Mouse (Mus musculus) forebrain, embryonic 15.5 days (tissue): ENCODE measurements at regions not wholly inside any gene's neighbourhood (a gene's known extent, or its start where the extent isn't known, plus 50 kb on each side); places are given as distances from the start of the nearest gene placed in this dataset.
A peak's percentile ranks its signal among the peaks of the same experiment; 100 is the strongest.

Experiments used
- ATAC-seq: fragments of 200-750 bp; cut with Nextera tagmentation; replicated peaks from 2 replicates; pipeline ENCODE4 v1.8.0; 2017; ENCODE audit warnings: mild to moderate bottlenecking, moderate TSS enrichment, moderate library complexity
- H3K27ac ChIP-seq: fragments of 300-500 bp; sonication (generic); replicated peaks from 2 replicates; pipeline ENCODE4 v1.5.1; 2015; ENCODE audit warnings: mild to moderate bottlenecking, inconsistent platforms
- H3K27me3 ChIP-seq: fragments of 300-500 bp; sonication (generic); 2 replicates; pipeline ENCODE4 v1.6.1; 2015; ENCODE audit warnings: inconsistent platforms
- H3K36me3 ChIP-seq: fragments of 300-500 bp; sonication (generic); 2 replicates; pipeline ENCODE4 v1.6.1; 2015; ENCODE audit warnings: mild to moderate bottlenecking, inconsistent platforms
- H3K4me1 ChIP-seq: fragments of 300-500 bp; sonication (generic); 2 replicates; pipeline ENCODE4 v1.6.1; 2015; ENCODE audit warnings: inconsistent platforms
- H3K4me2 ChIP-seq: fragments of 300-500 bp; sonication (generic); replicated peaks from 2 replicates; pipeline ENCODE4 v1.6.1; 2015; ENCODE audit warnings: mild to moderate bottlenecking, inconsistent platforms
- H3K4me3 ChIP-seq: fragments of 300-500 bp; sonication (generic); 2 replicates; pipeline ENCODE4 v1.5.1; 2015; ENCODE audit warnings: mild to moderate bottlenecking, inconsistent platforms
- H3K9ac ChIP-seq: fragments of 300-500 bp; sonication (generic); replicated peaks from 2 replicates; pipeline ENCODE4 v1.6.1; 2015; ENCODE audit warnings: mild to moderate bottlenecking, inconsistent platforms
- H3K9me3 ChIP-seq: fragments of 300-500 bp; sonication (generic); 2 replicates; pipeline ENCODE4 v1.6.1; 2016; ENCODE audit warnings: inconsistent platforms
- WGBS: fragments of 180-500 bp; shearing (Covaris S2); methylation state at CpG from one replicate; pipeline ENCODE4 v1.1.7; 2015; ENCODE audit warnings: mixed read lengths; 5-methylcytosine and 5-hydroxymethylcytosine counted together

GRCm38 (mm10) chr4:31557261-31557660 is 406.6 kb upstream of the Map3k7 start:
- ATAC-seq = no peak
- H3K27me3 ChIP-seq = no peaks in the 10 kb centered on the region
- 73% methylated on average over 7 of the region's 7 CpGs for WGBS

DNA sequence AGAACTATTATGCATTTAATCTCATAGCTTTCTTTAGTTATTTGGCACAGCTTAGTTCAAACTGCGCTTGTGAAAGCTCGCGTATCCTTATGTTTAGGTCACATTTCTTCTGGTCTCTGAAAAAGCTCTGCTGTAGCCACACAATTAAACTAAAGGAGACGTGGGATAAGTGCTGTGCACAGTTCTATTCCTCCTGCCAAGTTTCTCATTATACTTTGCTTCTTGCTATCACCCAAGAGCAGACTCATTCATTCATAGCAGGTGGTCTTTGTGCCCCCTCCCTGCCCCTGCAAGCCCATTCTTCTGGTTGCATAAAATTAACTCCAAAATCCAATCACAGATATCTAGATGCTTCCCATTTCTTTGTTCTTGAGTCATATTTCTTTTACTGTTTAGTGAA is 403.6 kb upstream of the Map3k7 start:
- ATAC-seq = peak; percentile 52; the same call in 1 of the 2 replicates
- Histone ChIP-seq H3K4me3 (no peak overlapping the region), H3K27ac (no peak overlapping the region), H3K4me1 (peaks cover 9% of the 10 kb centered on the region), H3K9ac (no peak overlapping the region), H3K4me2 (no peak overlapping the region), H3K27me3 (no peaks in the 10 kb centered on the region), H3K36me3 (no peaks in the 10 kb centered on the region), H3K9me3 (no peaks in the 10 kb centered on the region)
- WGBS = 22% methylated on average over 4 of the region's 4 CpGs

More at GRCm38 (mm10) chr4:31557261-31557660, 406.6 kb upstream of the Map3k7 start:
- H3K27ac ChIP-seq = no peak overlapping the region
- no peaks in the 10 kb centered on the region for H3K9me3 ChIP-seq
- H3K4me2 ChIP-seq = no peak overlapping the region
- H3K36me3 ChIP-seq = no peaks in the 10 kb centered on the region
- H3K4me1 ChIP-seq = peaks cover 9% of the 10 kb centered on the region
- no peak overlapping the region for H3K9ac ChIP-seq
- no peak overlapping the region for H3K4me3 ChIP-seq

DNA sequence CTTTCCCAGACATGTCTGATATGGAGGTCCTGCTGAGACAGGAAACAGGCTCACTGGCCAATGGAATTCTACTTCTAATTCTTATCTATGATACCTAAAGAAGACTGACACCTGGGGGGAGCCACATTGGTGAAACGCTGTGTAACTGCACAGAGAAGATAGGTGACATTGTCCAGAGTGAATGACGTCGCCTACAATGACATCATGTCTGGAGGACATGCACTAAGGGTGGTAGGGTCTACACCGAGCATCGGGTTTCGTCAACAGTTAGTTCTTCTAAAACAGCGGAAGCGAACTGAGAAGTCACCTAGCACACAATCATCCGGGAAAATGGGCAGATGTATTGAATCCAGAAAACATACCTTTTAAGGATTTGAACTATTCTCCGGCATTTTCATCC is 402.7 kb upstream of the Map3k7 start:
- no peak for ATAC-seq
- Histone ChIP-seq H3K4me1 (peaks cover 9% of the 10 kb centered on the region), H3K9ac (no peak overlapping the region), H3K36me3 (no peaks in the 10 kb centered on the region), H3K4me3 (no peak overlapping the region), H3K4me2 (no peak overlapping the region), H3K9me3 (no peaks in the 10 kb centered on the region), H3K27ac (no peak overlapping the region), H3K27me3 (no peaks in the 10 kb centered on the region)
- WGBS = 93% methylated on average over 10 of the region's 10 CpGs

- H3K4me2 ChIP-seq = no peak overlapping the region
- H3K4me1 ChIP-seq = peaks cover 14% of the 10 kb centered on the region
- WGBS = 28% methylated on average over 3 of the region's 3 CpGs
- no peak overlapping the region for H3K4me3 ChIP-seq
- no peaks in the 10 kb centered on the region for H3K27me3 ChIP-seq
- H3K27ac ChIP-seq = no peak overlapping the region
- H3K9me3 ChIP-seq = no peaks in the 10 kb centered on the region
- no peak overlapping the region for H3K9ac ChIP-seq
- H3K36me3 ChIP-seq = no peaks in the 10 kb centered on the region
- ATAC-seq = no peak
Observed at GRCm38 (mm10) chr4:31561823-31562222, 402.1 kb upstream of the Map3k7 start.

DNA sequence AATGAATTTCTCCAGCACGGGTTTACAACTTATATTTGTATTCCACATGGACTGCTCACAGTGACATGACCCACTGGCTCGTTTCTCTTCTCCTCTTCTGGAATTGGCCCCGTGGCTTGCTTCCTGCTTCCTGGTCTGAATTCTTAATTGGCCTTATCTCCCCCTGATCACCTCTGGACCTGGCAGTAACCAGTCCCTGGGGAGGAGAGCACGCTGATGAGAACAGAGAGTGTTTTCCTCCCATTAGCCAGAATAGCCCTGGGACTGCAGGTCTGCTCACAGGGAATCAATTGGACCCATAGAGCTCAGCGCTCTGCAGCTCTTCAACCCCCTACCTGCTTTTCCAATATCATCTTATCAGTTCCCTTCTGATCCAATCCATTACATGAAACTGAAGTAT is 397.7 kb upstream of the Map3k7 start:
- 36% methylated on average over 5 of the region's 5 CpGs for WGBS
- 0 out of 2 replicates have a peak, but pooled peaks cover 8% of the 10 kb centered on the region for H3K4me1 ChIP-seq
- no peak overlapping the region for H3K9ac ChIP-seq
- no peak overlapping the region for H3K4me3 ChIP-seq
- ATAC-seq = no peak
- H3K9me3 ChIP-seq = no peaks in the 10 kb centered on the region
- no peaks in the 10 kb centered on the region for H3K36me3 ChIP-seq
- no peak overlapping the region for H3K27ac ChIP-seq
- H3K27me3 ChIP-seq = no peaks in the 10 kb centered on the region
- no peak overlapping the region for H3K4me2 ChIP-seq

DNA sequence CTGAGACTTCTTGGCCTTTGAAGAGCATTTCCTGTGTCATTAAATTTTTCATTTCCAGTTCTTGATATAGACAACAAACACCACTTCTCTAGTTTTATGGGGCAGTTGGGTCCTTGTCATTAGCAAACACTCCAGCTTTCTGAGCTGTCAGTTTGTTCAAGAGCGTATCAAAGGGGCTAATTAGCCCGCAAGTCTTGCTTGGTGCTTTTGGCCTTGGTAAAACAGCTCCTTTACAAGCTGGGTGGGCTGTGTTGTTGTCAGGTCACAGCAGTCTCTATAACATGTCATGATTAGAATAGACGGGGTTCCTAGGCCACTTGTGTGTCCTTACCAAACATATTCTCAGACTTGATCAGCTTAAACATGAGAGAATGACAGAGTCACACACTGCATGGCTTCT is 397.1 kb upstream of the Map3k7 start:
- H3K9me3 ChIP-seq = no peaks in the 10 kb centered on the region
- no peak overlapping the region for H3K4me3 ChIP-seq
- H3K27me3 ChIP-seq = no peaks in the 10 kb centered on the region
- no peak overlapping the region for H3K4me2 ChIP-seq
- ATAC-seq = no peak
- 0 out of 2 replicates have a peak, but pooled peaks cover 8% of the 10 kb centered on the region for H3K4me1 ChIP-seq
- H3K27ac ChIP-seq = no peak overlapping the region
- no peaks in the 10 kb centered on the region for H3K36me3 ChIP-seq
- H3K9ac ChIP-seq = no peak overlapping the region
- WGBS = 6% methylated on average over 3 of the region's 3 CpGs

DNA sequence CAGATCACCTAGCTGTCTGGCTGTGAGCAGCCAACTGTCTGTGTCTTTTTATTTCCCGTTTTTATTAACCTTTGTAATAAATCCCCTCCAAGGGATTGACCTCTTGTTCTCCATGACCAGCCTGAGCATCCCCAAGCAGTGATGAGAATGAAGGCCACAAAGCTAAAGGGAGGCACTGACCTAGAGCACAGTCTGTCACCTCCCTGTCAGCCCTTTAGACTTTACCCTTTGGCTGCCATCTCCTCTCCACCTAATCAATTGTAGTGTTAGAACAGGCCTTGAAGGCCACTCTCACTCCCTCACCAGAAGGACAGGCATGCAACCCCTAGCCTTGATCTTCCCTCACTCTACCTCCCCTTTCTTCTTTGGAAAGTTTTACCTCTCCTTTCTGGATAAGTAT is 394.2 kb upstream of the Map3k7 start:
- H3K27me3 ChIP-seq = no peaks in the 10 kb centered on the region
- no peak for ATAC-seq
- H3K4me2 ChIP-seq = no peak overlapping the region
- H3K4me3 ChIP-seq = no peak overlapping the region
- H3K36me3 ChIP-seq = no peaks in the 10 kb centered on the region
- H3K9ac ChIP-seq = no peak overlapping the region
- no peaks in the 10 kb centered on the region for H3K9me3 ChIP-seq
- no peak overlapping the region for H3K27ac ChIP-seq
- WGBS = 84% methylated on average over 1 of the region's 1 CpGs
- 0 out of 2 replicates have a peak, but pooled peaks cover 8% of the 10 kb centered on the region for H3K4me1 ChIP-seq

GRCm38 (mm10) chr4:31576982-31577579 is 386.8 kb upstream of the Map3k7 start:
- no peak overlapping the region for H3K27ac ChIP-seq
- no peaks in the 10 kb centered on the region for H3K36me3 ChIP-seq
- 54% methylated on average over 4 of the region's 4 CpGs for WGBS
- no peak overlapping the region for H3K4me2 ChIP-seq
- H3K4me1 ChIP-seq = no peaks in the 10 kb centered on the region
- no peaks in the 10 kb centered on the region for H3K27me3 ChIP-seq
- no peak overlapping the region for H3K4me3 ChIP-seq
- no peaks in the 10 kb centered on the region for H3K9me3 ChIP-seq
- ATAC-seq = no peak
- no peak overlapping the region for H3K9ac ChIP-seq

DNA sequence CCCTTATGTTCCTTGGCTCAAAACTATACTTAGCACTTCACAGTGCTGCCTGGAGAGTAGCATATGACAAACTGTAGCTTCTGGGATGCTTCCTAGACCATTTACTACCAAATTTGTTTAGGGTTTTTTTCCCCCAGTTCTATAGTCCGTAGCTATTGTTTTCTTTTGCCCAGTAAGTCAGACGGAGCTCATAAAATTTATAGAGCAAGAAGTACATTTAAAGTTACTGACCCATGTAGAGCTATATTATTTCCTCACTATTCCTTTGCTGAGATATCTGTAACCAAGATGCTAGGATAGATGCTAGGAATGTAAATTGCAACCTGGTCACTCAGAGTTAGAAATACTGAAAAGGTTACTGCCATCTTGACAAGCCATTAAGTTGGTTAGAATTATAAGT is 380.4 kb upstream of the Map3k7 start:
- H3K4me1 ChIP-seq = no peaks in the 10 kb centered on the region
- H3K27ac ChIP-seq = no peak overlapping the region
- no peaks in the 10 kb centered on the region for H3K27me3 ChIP-seq
- 78% methylated on average over 2 of the region's 2 CpGs for WGBS
- ATAC-seq = no peak
- H3K4me3 ChIP-seq = no peak overlapping the region
- no peak overlapping the region for H3K9ac ChIP-seq
- H3K36me3 ChIP-seq = no peaks in the 10 kb centered on the region
- no peak overlapping the region for H3K4me2 ChIP-seq
- H3K9me3 ChIP-seq = no peaks in the 10 kb centered on the region

DNA sequence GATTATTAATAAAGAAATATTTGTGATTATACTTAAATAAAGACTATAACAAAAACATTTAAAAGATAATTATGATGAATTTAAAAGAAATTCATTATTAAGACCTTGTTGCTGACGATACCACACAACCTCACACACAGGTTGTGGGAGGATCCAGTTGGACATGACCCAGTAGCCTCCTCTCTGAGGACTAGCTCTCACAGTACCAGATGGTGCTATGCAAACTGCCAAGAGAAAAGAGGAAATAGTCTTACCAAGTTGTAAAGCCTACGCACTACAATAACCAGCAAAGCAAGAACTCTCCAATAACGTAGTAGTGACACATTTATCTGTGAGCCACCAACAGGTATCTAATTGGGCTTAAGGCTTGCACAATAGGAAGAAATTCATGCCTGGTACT is 379.7 kb upstream of the Map3k7 start:
- H3K4me2 ChIP-seq = no peak overlapping the region
- H3K9ac ChIP-seq = no peak overlapping the region
- no peaks in the 10 kb centered on the region for H3K27me3 ChIP-seq
- WGBS = 68% methylated on average over 3 of the region's 3 CpGs
- no peaks in the 10 kb centered on the region for H3K36me3 ChIP-seq
- ATAC-seq = no peak
- H3K4me3 ChIP-seq = no peak overlapping the region
- no peaks in the 10 kb centered on the region for H3K4me1 ChIP-seq
- H3K27ac ChIP-seq = no peak overlapping the region
- no peaks in the 10 kb centered on the region for H3K9me3 ChIP-seq

GRCm38 (mm10) chr4:31594089-31594488 is 369.8 kb upstream of the Map3k7 start:
- H3K36me3 ChIP-seq = no peaks in the 10 kb centered on the region
- 93% methylated on average over 1 of the region's 1 CpGs for WGBS
- no peak overlapping the region for H3K9ac ChIP-seq
- no peaks in the 10 kb centered on the region for H3K9me3 ChIP-seq
- no peaks in the 10 kb centered on the region for H3K27me3 ChIP-seq
- H3K4me2 ChIP-seq = no peak overlapping the region
- H3K27ac ChIP-seq = no peak overlapping the region
- no peak for ATAC-seq
- no peaks in the 10 kb centered on the region for H3K4me1 ChIP-seq
- H3K4me3 ChIP-seq = no peak overlapping the region

- Histone ChIP-seq H3K4me1 (peaks cover 9% of the 10 kb centered on the region; the same call in 1 of the 2 replicates), H3K4me3 (no peak overlapping the region), H3K9ac (no peak overlapping the region), H3K27ac (no peak overlapping the region), H3K27me3 (no peaks in the 10 kb centered on the region), H3K9me3 (no peaks in the 10 kb centered on the region), H3K4me2 (no peak overlapping the region), H3K36me3 (no peaks in the 10 kb centered on the region)
- 14% methylated on average over 8 of the region's 8 CpGs for WGBS
- ATAC-seq = peak; percentile 46; the same call in 1 of the 2 replicates
Observed at GRCm38 (mm10) chr4:31601536-31601935, 362.4 kb upstream of the Map3k7 start.

DNA sequence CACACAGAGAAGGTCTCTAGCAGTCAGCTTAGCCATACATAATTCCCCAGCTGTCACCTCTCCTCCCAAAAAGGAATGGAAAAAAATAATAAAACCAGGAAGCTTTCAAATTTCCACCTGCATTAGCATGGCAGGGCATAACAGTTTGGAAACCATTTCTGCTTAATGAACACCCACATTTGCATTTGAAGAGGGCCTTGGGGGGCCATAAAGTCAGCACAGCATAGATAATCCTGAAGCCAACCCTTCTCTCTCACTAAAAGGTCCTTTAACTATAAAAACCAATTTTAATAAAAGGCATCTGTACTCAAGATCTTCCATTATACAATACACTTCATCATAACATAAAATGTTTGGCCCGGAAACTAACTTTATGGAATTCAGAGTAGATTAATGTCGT is 360.1 kb upstream of the Map3k7 start:
- Histone ChIP-seq H3K36me3 (no peaks in the 10 kb centered on the region), H3K9ac (no peak overlapping the region), H3K4me1 (peaks cover 9% of the 10 kb centered on the region; the same call in 1 of the 2 replicates), H3K27me3 (no peaks in the 10 kb centered on the region), H3K9me3 (no peaks in the 10 kb centered on the region), H3K27ac (no peak overlapping the region), H3K4me2 (no peak overlapping the region), H3K4me3 (no peak overlapping the region)
- WGBS = 93% methylated on average over 2 of the region's 2 CpGs
- no peak for ATAC-seq
